Mouse (Mus musculus): Measurements from ENCODE around the gene Nubp2. TPM values are rescaled to one million over a fixed set of nuclear protein-coding genes. Genes with fewer than 3 reads are reported as not detected.
A peak's percentile ranks its signal among the peaks of the same experiment; 100 is the strongest.

The Nubp2 gene
- polyA plus RNA-seq, 1 experiment from 2014 or later: 71.0 TPM

- Histone ChIP-seq H3K36me3 (peaks cover 50% of the 10 kb centered on the region), H3K4me1 (peaks cover 38% of the 10 kb centered on the region), H3K27me3 (ENCODE audit: insufficient read depth, poor library complexity, severe bottlenecking) (no peaks in the 10 kb centered on the region), H3K9me3 (no peaks in the 10 kb centered on the region), H3K27ac (no peak overlapping the region), H3K4me3 (no peak overlapping the region)
- WGBS: 87% methylated on average over 19 of the region's 19 CpGs
- no peak for DNase-seq (ENCODE audit: low spot score)
Measured at GRCm38 (mm10) chr17:24890151-24891092, 4.3 kb upstream of the Nubp2 start.

- no peak for DNase-seq (ENCODE audit: low spot score)
- H3K4me1 ChIP-seq: peaks cover 35% of the 10 kb centered on the region
- no peak overlapping the region for H3K4me3 ChIP-seq
- H3K27ac ChIP-seq: no peak overlapping the region
- no peaks in the 10 kb centered on the region for H3K9me3 ChIP-seq
- H3K36me3 ChIP-seq: peaks cover 62% of the 10 kb centered on the region
- no peaks in the 10 kb centered on the region for H3K27me3 ChIP-seq (ENCODE audit: insufficient read depth, poor library complexity, severe bottlenecking)
- 88% methylated on average over 3 of the region's 3 CpGs for WGBS
Measured at GRCm38 (mm10) chr17:24888862-24889261, 2.7 kb upstream of the Nubp2 start.

GRCm38 (mm10) chr17:24887291-24888080 lies 1.3 kb upstream of the Nubp2 start:
- H3K36me3 ChIP-seq: peaks cover 64% of the 10 kb centered on the region

GRCm38 (mm10) chr17:24886932-24887271 lies 753 bp upstream of the Nubp2 start:
- H3K36me3 ChIP-seq: peaks cover 63% of the 10 kb centered on the region
- peak overlapping the region; percentile 87 for H3K4me3 ChIP-seq
- no peak for DNase-seq (ENCODE audit: low spot score)
- H3K27ac ChIP-seq: peak overlapping the region; percentile 89
- no peaks in the 10 kb centered on the region for H3K9me3 ChIP-seq
- H3K27me3 ChIP-seq (ENCODE audit: insufficient read depth, poor library complexity, severe bottlenecking): no peaks in the 10 kb centered on the region
- WGBS: under 1% methylated on average over 18 of the region's 18 CpGs
- peaks cover 32% of the 10 kb centered on the region for H3K4me1 ChIP-seq

More at GRCm38 (mm10) chr17:24887291-24888080, 1.3 kb upstream of the Nubp2 start:
- Histone ChIP-seq H3K9me3 (no peaks in the 10 kb centered on the region), H3K4me1 (peaks cover 30% of the 10 kb centered on the region), H3K4me3 (peak overlapping the region; percentile 87), H3K27ac (peak overlapping the region; percentile 89; the same call in 1 of the 2 replicates), H3K27me3 (ENCODE audit: insufficient read depth, poor library complexity, severe bottlenecking) (no peaks in the 10 kb centered on the region)
- DNase-seq (ENCODE audit: low spot score): no peak
- 61% methylated on average over 18 of the region's 18 CpGs for WGBS

GRCm38 (mm10) chr17:24885356-24886133 lies 604 bp downstream of the Nubp2 start:
- H3K4me3 ChIP-seq: peak overlapping the region; percentile 87
- DNase-seq (ENCODE audit: low spot score): no peak
- H3K36me3 ChIP-seq: peaks cover 50% of the 10 kb centered on the region
- 23% methylated on average over 22 of the region's 22 CpGs for WGBS
- H3K27ac ChIP-seq: peak overlapping the region; percentile 70
- H3K9me3 ChIP-seq: no peaks in the 10 kb centered on the region
- no peaks in the 10 kb centered on the region for H3K27me3 ChIP-seq (ENCODE audit: insufficient read depth, poor library complexity, severe bottlenecking)
- H3K4me1 ChIP-seq: peaks cover 42% of the 10 kb centered on the region

GRCm38 (mm10) chr17:24884391-24884790 lies 1.8 kb downstream of the Nubp2 start:
- Histone ChIP-seq H3K36me3 (peaks cover 40% of the 10 kb centered on the region), H3K4me1 (peaks cover 42% of the 10 kb centered on the region), H3K4me3 (no peak overlapping the region), H3K27me3 (ENCODE audit: insufficient read depth, poor library complexity, severe bottlenecking) (no peaks in the 10 kb centered on the region), H3K9me3 (no peaks in the 10 kb centered on the region), H3K27ac (no peak overlapping the region)
- no peak for DNase-seq (ENCODE audit: low spot score)
- WGBS: 76% methylated on average over 6 of the region's 6 CpGs

- 39% methylated on average over 7 of the region's 7 CpGs for WGBS
- H3K27me3 ChIP-seq (ENCODE audit: insufficient read depth, poor library complexity, severe bottlenecking): no peaks in the 10 kb centered on the region
- peaks cover 38% of the 10 kb centered on the region for H3K4me1 ChIP-seq
- no peak overlapping the region for H3K27ac ChIP-seq
- peaks cover 31% of the 10 kb centered on the region for H3K36me3 ChIP-seq
- H3K9me3 ChIP-seq: no peaks in the 10 kb centered on the region
- H3K4me3 ChIP-seq: no peak overlapping the region
- no peak for DNase-seq (ENCODE audit: low spot score)
Measured at GRCm38 (mm10) chr17:24881738-24882440, 4.3 kb downstream of the Nubp2 start.

GRCm38 (mm10) chr17:24878531-24878930 lies 7.6 kb downstream of the Nubp2 start:
- no peak overlapping the region for H3K4me3 ChIP-seq

GRCm38 (mm10) chr17:24878117-24878397 lies 8.1 kb downstream of the Nubp2 start:
- H3K27ac ChIP-seq: peak overlapping the region; percentile 48
- no peak for DNase-seq (ENCODE audit: low spot score)
- peaks cover 23% of the 10 kb centered on the region for H3K4me1 ChIP-seq
- H3K36me3 ChIP-seq: peaks cover 11% of the 10 kb centered on the region
- no peak overlapping the region for H3K4me3 ChIP-seq
- H3K9me3 ChIP-seq: no peaks in the 10 kb centered on the region
- whole genome bisulfite sequencing: 39% methylated on average over 5 of the region's 5 CpGs
- H3K27me3 ChIP-seq (ENCODE audit: insufficient read depth, poor library complexity, severe bottlenecking): no peaks in the 10 kb centered on the region

More at GRCm38 (mm10) chr17:24878531-24878930, 7.6 kb downstream of the Nubp2 start:
- H3K27me3 ChIP-seq (ENCODE audit: insufficient read depth, poor library complexity, severe bottlenecking): no peaks in the 10 kb centered on the region
- WGBS: 82% methylated on average over 8 of the region's 8 CpGs
- H3K9me3 ChIP-seq: no peaks in the 10 kb centered on the region
- peak overlapping the region; percentile 48; the same call in 1 of the 2 replicates for H3K27ac ChIP-seq
- no peak for DNase-seq (ENCODE audit: low spot score)
- peaks cover 23% of the 10 kb centered on the region for H3K4me1 ChIP-seq
- peaks cover 16% of the 10 kb centered on the region for H3K36me3 ChIP-seq

- peaks cover 23% of the 10 kb centered on the region for H3K4me1 ChIP-seq
- H3K36me3 ChIP-seq: peaks cover 6% of the 10 kb centered on the region; the same call in 1 of the 2 replicates
- H3K27ac ChIP-seq: peak overlapping the region; percentile 48
- WGBS: 59% methylated on average over 10 of the region's 10 CpGs
- no peak overlapping the region for H3K4me3 ChIP-seq
- DNase-seq (ENCODE audit: low spot score): no peak
- H3K9me3 ChIP-seq: no peaks in the 10 kb centered on the region
- no peaks in the 10 kb centered on the region for H3K27me3 ChIP-seq (ENCODE audit: insufficient read depth, poor library complexity, severe bottlenecking)
Measured at GRCm38 (mm10) chr17:24877336-24878116, 8.6 kb downstream of the Nubp2 start.

- 76% methylated on average over 8 of the region's 8 CpGs for WGBS
- H3K9me3 ChIP-seq: no peaks in the 10 kb centered on the region
- H3K27ac ChIP-seq: no peak overlapping the region
- DNase-seq (ENCODE audit: low spot score): no peak
- no peaks in the 10 kb centered on the region for H3K27me3 ChIP-seq (ENCODE audit: insufficient read depth, poor library complexity, severe bottlenecking)
- H3K36me3 ChIP-seq: no peaks in the 10 kb centered on the region
- H3K4me1 ChIP-seq: peaks cover 11% of the 10 kb centered on the region
- no peak overlapping the region for H3K4me3 ChIP-seq
Measured at GRCm38 (mm10) chr17:24874989-24875388, 11.2 kb downstream of the Nubp2 start.
